Mouse (Mus musculus): ENCODE measurements around the gene Gm8082. TPM values are rescaled to one million over a fixed set of nuclear protein-coding genes. Genes with fewer than 3 reads are reported as not detected.
"Not testable (repeated sequence)": the region's sequence is repeated elsewhere in the genome, so short reads cannot be mapped to it uniquely, and the experiment has no call there.

Gene Gm8082
- not detected in 2 replicates for polyA plus RNA-seq (2015; fragmentation: Nextera tagmentation; extraction: Ambion mirVana)

DNA sequence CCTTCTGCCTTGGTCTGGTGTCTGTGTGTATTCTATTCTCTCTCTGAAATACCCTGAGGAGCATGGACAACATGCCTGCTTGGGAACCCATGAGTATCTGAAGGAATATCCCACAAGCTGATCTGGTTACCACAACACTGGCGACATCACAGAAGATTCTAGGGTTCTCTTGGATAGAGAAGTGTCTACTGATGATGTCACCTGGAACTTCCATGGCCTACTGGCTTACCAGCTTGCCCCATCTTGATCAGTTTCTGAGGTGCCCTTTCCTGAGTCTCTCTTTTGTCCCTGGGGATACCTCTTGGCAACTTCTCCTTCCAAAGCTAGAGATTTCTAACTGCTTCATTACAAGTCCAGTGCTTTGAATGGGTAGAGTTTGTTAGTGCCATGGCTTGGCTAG is at the start of gene Gm8082:
Gene Gm8082 (minus strand): TSS at position 101 of the 400 bp plus-strand sequence.
- not testable (repeated sequence) for ATAC-seq; H3K4me1 ChIP-seq (replicated peaks); H3K36me3 ChIP-seq; H3K4me2 ChIP-seq (replicated peaks); H3K4me3 ChIP-seq (replicated peaks); H3K9ac ChIP-seq (replicated peaks); H3K9me3 ChIP-seq; H3K27me3 ChIP-seq; H3K27ac ChIP-seq
- WGBS, result no CpG with 5 or more reads among the region's 1 CpGs

- not testable (repeated sequence) for H3K4me3 ChIP-seq (replicated peaks); H3K4me1 ChIP-seq (replicated peaks); H3K27me3 ChIP-seq; H3K27ac ChIP-seq; H3K9me3 ChIP-seq; ATAC-seq; H3K36me3 ChIP-seq; H3K4me2 ChIP-seq (replicated peaks); H3K9ac ChIP-seq (replicated peaks)
Observed at GRCm38 (mm10) chr14:43015528-43015927, 22.1 kb upstream of the Gm8082 start, which contains the start of gene Gm10376. Gene Gm10376 (minus strand): TSS chr14:43015628.

Other genes starting within 250 kb of the Gm8082 start
- not detected in 2 replicates for gene Gm3015, start 224.8 kb downstream of the Gm8082 start, polyA plus RNA-seq (2015; fragmentation: Nextera tagmentation; extraction: Ambion mirVana)
- gene Gm10377, start 195.6 kb downstream of the Gm8082 start, polyA plus RNA-seq (2015; fragmentation: Nextera tagmentation; extraction: Ambion mirVana), result not detected in 2 replicates
- not detected in 2 replicates for gene Gm21977, start 140.1 kb downstream of the Gm8082 start, polyA plus RNA-seq (2015; fragmentation: Nextera tagmentation; extraction: Ambion mirVana)
- gene Gm10376, start 22.0 kb upstream of the Gm8082 start, polyA plus RNA-seq (2015; fragmentation: Nextera tagmentation; extraction: Ambion mirVana), result not detected in 2 replicates
- gene Gm8094, start 83.0 kb upstream of the Gm8082 start, polyA plus RNA-seq (2015; fragmentation: Nextera tagmentation; extraction: Ambion mirVana), result not detected in 2 replicates
- gene Gm8104, start 107.0 kb upstream of the Gm8082 start, polyA plus RNA-seq (2015; fragmentation: Nextera tagmentation; extraction: Ambion mirVana), result not detected in 2 replicates
- not detected in 2 replicates for gene Gm7233, start 186.2 kb upstream of the Gm8082 start, polyA plus RNA-seq (2015; fragmentation: Nextera tagmentation; extraction: Ambion mirVana)
- not detected in 2 replicates for gene Gm8122, start 241.7 kb upstream of the Gm8082 start, polyA plus RNA-seq (2015; fragmentation: Nextera tagmentation; extraction: Ambion mirVana)